Mouse (Mus musculus) ES-CJ7 (cell line): ENCODE measurements around the gene Avpr2.
A peak's percentile ranks its signal among the peaks of the same experiment; 100 is the strongest.

Experiments
- DNase-seq: peaks from one replicate; pipeline ENCODE4 v3.0.0; 2011; ENCODE audit warnings: low read depth, low spot score

The Avpr2 gene

DNA sequence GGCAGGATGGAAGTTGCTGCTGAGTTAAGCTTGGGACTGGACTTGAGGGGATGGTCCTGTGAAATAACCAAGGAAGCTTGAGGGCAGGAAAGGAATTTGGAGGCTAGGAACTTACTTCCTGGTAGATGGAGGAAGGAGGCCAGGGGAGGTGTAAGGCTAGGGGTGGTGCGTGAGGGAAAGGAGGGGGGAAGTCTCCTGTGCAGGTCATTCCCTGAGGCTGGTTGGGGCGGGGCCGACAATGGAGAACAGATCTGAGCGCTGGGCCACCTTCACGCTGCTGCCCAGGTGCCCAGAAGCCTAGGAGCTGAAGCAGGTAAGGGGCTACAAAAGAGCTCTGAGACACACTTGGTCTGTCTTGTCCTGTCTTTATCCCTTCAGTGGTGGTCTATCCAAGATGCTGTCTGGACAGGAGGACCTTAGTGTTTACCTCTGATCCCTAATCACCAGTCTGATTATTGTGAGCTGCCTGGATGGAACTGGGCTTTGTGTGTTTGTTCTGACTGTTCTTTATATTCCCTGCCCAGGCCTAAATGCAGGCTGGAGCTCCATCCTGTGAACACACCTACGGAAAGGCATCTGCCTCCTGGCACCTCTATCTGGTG, at the start of gene Avpr2:
Gene Avpr2, plus strand, starts transcription at position 552 of the 602 bp plus-strand sequence.
- DNase-seq, result no peak

DNA sequence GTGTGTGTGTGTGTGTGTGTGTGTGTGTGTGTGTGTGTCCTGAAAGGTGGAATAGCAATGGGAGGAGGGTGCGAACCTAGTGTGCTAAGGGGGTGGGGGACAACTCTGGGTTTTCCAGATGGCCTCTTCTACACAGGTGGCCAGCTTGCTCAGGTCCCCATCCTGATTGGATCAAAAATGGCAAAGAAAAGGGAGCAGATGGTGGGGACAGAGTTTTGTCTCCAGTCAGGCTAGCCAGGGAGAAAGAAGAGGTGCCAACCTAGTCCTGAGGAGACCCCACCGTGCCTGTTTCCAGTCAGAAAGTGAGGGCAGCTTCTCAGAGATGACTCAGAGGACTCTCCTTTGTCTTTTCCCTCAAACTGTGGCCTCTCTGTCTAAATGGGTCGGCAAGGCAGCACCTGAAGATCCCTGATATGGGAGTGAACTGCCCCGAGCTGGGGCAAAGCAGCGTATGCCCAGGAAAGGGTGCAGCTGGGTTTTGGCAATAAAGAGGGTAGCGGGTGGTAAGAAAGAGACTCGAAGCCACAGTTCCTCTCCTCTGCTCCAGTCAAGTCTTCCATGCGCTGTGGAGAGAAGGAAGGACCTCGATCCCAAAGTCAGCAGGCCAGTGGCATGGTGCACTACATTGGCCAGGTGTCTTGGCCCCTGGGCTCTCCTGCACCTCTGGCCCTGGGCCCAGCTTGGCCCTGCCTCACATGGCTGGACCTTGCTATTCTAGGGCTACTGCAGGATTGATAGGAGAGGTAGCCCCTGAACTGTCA, 37.4 kb upstream of the Avpr2 start:
- DNase-seq, result no peak

DNA sequence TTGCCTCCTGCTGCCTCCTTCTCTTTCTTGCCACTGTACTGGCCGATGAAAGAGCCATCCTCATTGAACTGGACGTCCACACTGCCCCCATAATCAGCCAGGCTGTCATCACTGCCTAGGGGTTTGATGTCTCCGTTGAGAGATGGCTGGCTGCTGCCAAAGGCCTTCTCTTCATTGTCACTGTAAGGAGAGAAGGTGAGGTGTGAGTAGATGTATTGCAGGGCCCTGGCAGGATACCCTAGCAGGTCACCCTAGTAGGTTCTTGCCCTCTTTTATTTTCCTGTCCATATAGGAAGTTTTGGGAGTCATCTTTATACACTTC, 36.9 kb upstream of the Avpr2 start:
- no peak for DNase-seq

DNA sequence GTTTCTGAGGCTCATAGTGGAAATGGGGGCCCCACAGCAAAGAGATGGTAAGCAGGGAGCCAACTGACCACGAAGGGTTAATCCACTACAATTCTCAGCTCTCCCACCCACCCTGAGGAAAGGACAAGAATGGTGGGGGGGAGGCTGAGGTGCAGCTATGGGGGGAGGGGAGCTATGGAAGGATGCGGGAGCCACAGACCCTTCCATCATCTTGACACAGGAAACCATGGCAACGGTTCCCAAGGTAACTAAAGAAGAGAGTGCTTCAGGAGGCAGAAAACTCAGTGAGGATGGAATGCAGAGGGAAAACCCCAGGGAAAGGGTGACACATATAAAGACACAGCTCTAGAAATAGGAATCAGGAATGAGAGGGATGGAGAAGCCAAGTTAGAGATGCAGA, 27.2 kb upstream of the Avpr2 start:
- DNase-seq, result no peak

DNA sequence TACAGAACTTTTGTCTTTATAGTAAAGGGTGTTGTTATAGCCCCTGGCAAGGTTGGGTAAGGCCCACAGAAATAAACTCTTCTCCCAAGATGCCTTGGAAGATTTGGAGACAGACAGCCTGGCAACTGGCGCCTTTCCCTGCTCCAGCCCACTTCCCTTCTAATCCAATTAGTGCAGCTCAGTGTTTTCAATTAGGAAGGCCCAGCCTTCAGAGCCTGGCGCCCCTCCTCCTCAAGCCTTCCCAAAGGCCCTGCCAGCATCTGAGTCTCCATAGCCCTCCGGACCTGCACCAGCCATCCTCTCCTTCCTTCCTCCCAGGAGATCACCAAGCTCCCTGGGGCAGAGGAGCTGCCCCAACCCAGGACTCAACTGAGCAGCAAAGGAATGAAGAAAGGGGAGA, 24.6 kb upstream of the Avpr2 start:
- DNase-seq, result no peak

DNA sequence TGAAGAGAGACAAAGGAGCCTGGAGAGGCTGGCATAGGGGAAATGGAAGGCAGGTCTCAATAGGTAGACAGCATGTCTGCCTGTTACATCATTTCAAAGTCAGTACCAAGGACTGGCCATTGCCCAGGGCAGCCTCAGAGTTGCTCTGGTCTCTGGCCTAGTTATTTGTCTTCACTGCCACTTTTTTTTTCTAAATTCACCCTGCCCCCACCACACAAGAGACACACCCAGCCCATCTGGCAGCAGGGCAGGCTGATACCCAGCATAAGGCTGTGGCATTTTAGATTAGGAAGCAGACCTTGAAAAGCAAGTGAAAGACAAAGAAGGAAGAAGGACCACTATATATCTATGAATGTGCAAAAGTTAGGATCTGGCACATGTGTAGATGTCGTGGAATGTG, 24.1 kb upstream of the Avpr2 start:
- no peak for DNase-seq

DNA sequence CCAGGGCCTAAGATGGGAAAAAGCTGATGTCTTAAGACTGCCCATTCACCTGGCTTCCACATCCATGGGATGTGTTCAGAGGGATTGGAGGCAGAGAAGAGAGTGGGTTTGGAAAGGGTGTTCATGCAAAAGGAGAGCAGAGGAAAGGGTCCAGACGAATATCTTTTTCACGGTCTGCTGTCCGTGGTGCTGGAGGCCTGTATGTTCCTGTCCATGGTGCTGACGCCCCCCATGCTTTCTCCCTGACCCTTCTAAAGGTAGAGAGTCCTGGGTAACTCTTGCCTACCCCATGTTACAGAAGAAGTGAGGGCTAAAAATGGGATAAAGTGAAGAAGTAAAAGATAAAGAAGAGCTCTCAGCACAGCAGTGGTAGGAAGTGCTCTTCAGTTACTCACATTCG, 22.6 kb upstream of the Avpr2 start:
- peak; percentile 9 for DNase-seq

DNA sequence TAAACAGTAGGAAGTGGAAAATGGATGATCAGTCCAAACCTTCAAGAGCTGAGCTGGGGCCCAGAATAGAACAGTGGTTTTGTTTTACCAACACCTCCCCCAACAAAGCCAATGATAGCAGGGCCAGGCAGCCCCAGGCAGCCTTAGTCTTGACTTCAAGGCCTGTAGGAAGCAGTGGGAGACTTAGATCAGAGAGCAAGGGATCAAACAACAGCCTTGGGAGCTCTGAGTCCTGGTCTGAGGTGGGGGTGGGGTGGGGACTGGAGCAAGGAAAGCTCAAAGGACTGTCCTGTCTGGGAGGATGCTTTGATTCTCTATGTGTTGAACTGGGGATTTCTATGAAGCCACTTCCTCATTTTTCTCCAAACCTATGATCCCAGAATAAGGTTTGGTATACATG, 20.4 kb upstream of the Avpr2 start:
- no peak for DNase-seq

DNA sequence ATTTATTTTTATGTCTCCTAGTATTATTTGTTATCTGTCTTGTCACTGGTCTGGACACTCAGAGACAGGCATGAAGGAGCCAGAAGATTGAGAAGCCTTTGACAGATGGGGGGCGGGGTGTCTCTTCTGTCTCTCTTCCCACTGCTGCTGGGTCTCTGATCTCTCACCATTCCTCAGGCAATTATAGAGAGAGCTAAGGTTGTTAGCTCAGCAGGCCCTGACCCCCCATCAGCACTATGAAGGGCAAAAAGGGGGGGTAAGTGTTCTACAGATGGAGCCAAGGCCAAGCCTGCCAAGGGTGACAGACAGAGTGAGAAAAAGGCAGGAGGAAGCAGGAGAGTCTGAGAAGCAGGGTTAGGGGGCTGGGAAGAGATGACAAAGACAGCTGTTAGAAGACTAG, 19.9 kb upstream of the Avpr2 start:
- DNase-seq, result no peak

DNA sequence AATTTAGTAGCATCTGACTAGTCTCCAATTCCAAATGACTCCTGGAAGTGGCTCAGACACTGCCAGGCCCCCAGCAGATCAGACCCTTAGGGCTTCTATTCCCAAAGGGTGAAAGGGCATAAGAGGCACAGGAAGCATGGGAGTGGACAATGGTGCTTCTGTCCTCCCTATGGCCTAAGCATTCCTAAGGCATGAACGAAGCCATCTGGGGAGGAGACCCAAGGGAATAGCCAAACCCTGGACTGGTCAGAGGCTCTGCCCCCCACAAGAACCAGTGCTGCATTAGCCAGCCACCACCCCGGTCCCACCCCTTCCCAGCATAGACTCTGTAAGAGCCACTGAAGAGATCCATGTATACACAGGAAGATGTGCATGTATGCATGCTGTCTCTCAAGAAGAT, 16.0 kb upstream of the Avpr2 start:
- DNase-seq, result no peak

DNA sequence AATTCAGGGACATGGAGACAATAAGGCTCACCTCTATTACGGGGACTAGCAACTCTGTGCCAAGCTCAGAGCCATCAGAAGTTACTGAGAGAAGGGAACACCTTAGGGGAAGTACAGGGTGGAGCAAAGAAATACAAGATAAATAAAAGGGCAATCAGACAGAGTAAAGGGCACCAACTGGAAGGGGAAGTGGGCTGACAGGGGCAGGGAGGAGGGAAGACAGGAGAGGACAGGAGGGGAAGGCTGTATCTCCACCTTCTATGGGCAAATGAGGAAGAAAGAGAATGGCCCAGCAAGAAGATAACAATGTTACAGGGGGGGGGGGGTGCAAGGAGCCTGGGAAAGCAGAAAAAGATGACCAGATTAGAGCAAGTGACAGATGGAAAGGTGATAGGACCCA, 14.9 kb upstream of the Avpr2 start:
- no peak for DNase-seq

DNA sequence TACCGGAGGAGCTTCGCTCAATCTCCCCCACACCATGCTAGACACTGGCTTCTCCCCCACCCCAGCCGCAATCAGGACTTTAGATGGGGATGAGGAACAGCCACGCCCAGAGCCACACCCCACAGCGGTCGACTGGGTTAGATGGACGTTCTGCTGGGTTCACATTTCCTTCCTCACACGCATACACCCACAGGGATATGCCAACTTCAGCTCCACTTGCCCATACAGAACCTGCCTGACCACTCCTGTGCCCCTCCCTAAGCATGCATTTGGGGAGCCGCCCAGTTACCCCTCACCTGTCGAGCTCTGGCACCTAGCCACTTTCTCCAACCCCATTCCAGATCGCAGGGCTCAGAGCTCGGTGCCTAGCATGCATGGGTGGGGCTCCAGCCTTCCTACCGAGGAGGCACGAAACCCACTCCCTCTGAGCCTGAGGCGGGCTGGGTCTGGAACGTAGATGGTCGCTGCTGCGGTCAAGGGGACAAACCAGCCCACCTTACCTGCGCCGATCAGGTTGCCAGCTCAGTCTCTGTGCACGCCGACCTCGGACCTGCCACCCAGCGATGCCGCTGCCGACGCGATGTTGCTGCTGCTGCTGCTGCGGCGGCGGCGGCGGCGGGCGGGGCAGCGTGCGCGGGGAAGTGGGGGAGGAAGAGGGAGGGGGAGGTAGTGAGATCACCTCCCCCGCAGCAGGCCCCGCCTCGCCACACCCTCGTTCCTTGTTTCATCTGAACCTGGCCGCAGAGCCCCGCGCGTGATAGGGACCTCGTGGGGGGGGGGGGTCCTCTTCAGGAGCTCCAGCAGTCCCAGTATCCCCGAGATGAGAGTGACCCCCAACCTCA, 11.5 kb upstream of the Avpr2 start:
- peak; percentile 9 for DNase-seq

DNA sequence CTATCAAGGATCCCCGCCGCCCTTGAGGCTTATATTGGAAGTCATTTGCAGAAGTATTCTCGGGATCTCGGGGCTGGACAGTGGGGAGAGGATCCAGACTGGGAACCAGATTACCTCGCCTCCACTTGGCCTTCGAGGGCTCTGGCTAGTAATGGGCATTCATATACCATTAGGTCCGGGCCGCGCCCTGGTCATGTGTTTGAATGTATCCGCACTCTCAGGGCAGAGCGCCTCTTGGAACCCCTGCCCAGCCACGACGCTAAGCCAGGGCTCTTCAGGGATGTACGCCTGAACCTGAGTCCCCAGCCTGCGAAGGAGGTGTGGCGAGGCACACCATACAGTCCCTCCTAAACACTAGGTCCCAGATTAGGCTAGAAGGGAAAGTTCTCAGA, 10.9 kb upstream of the Avpr2 start:
- DNase-seq, result no peak

DNA sequence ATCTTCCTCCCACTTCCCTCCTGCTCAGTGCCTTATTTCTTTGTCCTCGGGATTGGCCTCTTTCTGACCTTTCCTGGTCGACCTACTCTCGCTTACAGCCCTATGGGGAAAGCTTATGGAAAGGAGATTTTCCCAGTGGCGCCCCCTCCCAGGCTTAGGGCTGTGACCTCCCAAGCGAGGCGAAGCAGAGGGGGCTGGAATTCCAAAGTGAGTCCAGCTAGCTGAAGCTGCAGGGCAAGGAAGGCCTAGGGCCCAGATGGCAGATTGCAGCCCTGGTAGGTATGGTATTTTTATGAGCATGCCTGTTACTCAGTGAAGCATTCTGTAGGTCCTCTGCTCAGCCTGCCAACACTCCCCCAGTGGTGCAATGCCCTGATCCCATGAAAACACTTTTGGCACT, 10.4 kb upstream of the Avpr2 start:
- no peak for DNase-seq

DNA sequence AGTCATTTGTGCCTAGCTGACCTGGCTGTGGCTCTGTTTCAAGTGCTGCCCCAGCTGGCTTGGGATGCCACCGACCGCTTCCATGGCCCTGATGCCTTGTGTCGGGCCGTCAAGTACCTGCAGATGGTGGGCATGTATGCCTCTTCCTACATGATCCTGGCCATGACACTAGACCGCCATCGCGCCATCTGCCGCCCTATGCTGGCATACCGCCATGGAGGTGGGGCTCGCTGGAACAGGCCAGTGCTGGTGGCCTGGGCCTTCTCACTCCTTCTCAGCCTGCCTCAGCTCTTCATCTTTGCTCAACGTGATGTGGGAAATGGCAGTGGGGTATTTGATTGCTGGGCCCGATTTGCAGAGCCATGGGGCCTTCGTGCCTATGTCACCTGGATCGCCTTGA, 931 bp downstream of the Avpr2 start:
- no peak for DNase-seq

DNA sequence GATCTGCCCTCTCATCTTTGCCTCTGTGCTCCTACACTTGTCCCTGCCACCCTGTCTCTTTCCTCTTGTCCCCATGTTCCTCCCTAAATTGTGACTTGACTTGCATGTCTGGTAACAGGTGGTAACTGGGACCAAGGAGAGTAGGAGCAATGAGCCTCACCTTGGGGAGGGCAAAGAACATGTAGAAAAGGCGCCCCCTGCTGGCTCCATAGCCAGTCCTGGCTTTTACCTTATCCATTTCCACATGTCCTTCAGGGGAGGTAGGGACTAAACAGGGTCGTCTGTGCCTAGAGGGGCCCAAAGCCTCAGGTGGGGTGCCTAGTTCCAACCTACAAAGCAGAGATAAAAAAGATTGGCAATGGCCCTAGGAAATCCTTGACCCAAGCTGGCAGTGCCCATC, 3.8 kb downstream of the Avpr2 start, which contains the start of gene L1cam:
Gene L1cam, minus strand, starts transcription at position 387 of the 400 bp plus-strand sequence.
- peak; percentile 51 for DNase-seq

DNA sequence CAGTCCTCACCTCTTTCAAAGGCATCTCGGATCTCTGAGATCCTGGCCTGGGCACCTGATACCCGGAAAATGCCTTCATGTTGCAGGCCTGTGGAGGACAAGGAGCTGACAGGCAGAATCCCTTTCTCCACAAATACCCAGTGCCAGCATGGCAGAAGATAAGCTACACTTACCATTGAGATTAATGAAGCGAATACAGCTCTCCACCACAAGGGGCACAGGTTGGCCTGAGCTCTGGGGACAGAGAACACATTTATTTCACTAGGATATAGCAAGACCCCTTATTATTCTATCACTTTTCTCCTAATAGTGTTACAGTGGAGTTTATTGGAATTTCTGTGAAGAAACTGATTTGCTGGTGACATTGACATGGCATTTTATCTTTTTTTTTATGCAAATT, 6.1 kb downstream of the Avpr2 start:
- DNase-seq, result no peak

DNA sequence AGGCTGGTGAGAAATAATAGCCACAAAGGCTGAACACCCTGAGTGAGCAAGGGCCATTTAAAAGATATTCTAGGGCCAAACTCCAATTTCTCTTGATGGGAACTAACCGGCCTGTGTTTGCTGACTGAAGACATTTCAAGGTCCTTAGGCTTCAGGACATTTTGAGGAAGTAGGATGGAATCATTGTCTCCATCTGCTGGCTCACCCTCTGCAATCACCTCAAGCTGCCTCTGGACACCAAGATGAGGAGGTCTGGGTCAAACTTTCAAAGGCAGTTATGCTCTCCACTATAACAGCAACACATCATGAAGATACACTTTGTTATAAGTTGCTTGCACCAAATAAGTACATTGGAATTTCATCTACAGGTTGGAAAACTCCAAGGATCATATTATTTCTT, 18.1 kb downstream of the Avpr2 start:
- DNase-seq, result no peak

DNA sequence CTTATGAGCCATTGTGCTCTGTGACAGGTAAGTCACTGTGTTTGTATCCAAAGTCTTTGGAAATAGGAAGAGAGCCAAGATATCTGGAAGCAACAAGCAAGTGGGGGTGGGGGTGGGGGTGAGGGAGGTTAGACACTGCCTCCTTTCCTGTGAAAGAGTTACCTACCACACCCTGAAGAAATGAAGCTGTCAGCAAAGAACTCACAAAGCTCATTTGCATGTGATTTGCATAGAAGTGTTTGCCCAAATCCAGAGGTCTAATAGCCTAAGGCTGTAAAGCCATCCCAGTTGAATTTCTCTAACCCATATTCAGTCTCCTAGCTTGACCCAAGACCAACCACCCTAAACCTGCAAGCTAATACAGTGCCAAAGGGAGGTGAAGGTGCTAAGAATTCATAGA, 18.5 kb downstream of the Avpr2 start:
- no peak for DNase-seq

DNA sequence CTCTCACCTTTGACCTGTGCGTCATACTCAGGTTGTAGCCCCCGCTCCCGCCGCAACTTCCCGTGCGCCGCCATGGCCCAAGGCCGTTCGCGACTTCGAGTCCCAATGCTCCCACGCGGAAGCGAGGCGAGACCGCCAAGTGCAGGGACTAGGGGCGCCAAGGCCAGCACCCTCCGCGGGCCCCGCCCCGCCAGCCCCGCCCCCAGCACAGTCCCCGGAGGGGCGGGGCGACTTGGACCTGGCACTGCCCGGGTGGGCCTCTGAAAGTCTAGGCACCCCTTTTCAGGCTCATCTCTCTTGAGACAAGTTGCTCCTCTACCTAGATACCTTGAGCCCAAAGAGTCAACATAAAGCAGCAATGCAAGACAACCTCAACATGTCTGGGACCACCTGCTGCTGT, 19.3 kb downstream of the Avpr2 start:
- no peak for DNase-seq

DNA sequence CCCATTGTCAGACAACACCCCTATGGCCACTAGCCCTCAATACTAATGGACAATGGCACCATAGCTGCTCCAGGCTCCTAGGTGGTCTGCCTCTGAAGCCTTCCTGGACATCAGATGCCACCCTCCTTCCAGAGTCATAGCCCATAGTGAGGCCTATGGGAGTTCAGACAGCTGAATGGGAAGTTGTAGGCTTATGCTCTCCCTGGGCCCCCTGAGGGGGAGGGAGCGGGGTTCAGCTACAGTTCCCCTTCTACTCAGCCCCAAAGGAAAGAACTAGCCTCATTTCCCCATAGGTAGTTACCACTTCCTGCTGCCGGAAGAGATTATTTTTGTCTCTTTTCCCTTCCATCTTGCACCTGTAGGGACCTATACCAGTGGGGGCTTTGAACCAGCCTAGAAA, 19.7 kb downstream of the Avpr2 start:
- no peak for DNase-seq

DNA sequence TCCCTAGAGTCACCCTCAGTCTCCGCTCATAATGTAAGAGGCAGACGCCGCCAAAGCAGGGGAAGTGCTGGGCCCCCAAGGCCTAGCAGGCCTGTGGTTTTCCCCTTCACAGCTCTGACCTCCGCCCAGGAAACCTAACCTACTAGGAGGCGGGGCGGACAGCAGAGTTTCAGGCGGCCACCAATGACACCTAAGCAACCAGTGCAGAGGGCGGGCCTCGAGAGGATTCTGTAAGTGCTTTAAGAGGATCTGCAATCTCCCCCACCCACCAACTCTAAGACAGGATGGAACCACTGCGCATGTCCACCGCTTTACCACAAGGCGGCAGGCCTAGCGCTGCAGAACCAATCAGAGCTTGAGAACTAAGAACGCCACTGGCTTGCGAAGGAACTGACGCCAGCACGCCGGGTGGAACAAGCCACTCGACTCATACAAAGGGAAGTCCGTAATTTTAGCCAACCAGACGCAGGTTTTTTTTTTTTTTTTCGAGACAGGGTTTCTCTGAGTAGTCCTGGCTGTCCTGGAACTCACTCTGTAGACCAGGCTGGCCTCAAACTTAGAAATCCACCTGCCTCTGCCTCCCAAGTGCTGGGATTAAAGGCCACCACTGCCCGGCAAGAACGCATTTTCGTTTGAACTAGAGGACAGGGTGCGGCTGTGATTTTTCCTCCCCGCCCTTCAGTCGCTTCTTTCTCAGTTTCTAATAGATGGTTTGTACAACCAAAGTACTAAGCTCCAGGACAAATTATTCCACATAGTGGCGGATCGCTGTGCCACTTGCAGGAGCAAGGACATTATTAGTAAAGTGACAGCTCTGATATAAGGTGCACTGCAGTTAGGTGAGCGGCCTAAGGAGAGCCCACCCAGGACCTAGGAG, 23.2 kb downstream of the Avpr2 start:
- DNase-seq, result peak; percentile 98
